Mouse (Mus musculus): ENCODE data around the gene Cwc25.
A peak's percentile ranks its signal among the peaks of the same experiment; 100 is the strongest.
"Not testable (repeated sequence)": the region's sequence is repeated elsewhere in the genome, so short reads cannot be mapped to it uniquely, and the experiment has no call there.

Cwc25 gene

DNA sequence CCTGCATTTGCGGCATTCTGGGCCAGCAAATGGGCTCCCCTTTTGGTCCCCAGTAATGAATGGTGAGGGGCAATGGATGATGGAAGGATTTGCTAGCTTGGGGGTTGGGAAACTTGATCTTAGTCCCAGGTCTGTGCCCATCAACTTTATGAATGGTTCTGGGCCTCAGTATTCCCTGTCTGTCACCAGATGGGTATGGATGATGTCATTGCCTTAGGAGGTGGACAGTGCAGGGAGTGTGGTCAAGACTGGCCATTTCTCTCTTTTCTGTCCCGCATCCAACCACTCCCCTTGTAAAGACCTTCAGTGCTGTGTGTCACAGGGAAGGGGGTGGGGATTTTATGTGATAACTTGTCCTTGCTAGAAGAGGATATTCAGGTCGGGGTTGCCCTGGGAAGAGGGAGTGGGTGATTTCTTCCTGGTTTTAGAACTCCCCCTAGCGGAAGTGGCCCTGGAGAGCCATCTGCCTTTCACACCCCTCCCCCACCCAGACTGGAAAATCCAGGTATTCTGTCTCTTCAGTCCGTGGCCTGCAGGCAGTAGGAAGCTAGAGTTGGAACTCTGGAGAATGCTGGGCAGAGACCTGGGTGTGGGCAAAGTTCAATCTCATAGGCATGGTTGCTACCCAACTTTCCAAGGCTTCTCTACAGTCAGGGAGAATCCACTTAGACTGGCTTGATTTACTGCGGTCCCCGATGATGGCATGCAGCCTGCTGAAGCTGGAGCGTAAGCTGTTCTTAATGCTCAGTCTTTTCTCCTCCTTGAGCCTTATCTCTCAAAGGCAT is 35.2 kb upstream of the Cwc25 start:
- DNase-seq (ENCODE audit: low read depth, low spot score), result no peak

DNA sequence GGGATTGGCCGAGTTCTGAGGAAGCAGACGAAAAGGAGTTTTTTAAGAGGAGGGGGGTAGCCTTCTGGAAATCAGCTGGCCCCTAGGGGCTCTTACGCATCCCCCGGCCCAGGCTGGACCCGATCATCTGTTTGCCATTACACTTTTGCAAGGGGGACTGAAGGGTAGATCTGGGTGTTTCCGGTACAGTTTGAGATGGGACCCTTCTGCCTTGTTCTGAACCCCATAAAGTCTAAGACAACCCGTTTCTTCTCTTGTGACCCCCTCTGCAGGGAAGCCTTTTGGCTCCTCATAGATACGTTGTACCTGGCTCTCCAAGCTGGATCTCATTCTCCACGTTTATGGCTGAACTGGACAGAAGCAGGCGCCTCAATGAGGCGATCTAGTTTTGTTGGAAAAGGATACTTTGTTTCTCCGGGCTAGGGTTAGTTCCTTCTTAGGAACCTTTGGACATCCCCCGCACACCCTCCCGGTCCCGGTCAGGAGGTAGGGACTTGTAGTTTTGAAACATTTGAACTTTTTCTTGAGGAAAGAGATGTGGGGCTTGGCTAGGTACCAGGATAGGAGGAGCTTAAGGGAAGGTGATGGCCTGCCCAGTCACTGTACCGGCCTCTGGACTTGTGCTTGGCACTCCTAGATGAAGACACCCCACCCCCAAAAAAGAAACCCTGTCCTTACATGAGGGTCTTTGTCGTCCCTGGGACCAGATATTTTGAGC is 34.5 kb upstream of the Cwc25 start:
- no peak for DNase-seq (ENCODE audit: low read depth, low spot score)

DNA sequence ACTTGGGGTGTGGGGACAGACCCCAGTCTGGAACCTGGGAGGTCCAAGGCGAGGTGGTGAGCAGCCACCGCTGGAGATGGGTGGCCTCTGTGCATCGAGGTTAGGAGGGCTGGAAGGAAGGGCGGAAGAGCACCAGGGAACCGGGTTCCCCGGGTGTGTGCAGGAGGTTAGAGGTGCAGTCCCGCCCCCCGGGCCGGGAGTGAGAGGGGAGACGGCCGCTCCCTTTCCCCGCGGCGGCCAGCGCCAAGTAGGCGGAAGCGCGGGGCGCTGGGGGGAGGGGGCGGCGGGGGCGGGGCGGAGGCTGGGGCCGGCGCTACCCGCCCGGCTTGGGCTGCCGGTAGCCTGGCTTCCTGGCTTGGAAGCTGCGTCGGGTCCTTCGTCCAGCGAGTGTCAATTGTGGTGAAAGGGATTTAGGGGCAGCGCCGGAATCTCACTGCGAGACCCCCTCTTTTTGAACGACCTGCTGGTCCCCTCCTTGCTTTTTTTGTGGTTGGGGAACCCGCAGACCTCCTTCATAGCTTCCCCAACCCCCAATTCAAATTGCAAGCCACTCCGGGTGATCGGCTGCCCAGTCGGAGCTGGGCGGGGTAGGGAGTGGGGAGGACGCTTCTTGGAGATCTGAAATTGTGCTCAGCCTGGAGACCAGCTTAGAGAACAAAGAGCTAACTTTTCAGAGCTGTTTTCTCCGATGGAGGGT is 33.8 kb upstream of the Cwc25 start:
- no peak for DNase-seq (ENCODE audit: low read depth, low spot score)

DNA sequence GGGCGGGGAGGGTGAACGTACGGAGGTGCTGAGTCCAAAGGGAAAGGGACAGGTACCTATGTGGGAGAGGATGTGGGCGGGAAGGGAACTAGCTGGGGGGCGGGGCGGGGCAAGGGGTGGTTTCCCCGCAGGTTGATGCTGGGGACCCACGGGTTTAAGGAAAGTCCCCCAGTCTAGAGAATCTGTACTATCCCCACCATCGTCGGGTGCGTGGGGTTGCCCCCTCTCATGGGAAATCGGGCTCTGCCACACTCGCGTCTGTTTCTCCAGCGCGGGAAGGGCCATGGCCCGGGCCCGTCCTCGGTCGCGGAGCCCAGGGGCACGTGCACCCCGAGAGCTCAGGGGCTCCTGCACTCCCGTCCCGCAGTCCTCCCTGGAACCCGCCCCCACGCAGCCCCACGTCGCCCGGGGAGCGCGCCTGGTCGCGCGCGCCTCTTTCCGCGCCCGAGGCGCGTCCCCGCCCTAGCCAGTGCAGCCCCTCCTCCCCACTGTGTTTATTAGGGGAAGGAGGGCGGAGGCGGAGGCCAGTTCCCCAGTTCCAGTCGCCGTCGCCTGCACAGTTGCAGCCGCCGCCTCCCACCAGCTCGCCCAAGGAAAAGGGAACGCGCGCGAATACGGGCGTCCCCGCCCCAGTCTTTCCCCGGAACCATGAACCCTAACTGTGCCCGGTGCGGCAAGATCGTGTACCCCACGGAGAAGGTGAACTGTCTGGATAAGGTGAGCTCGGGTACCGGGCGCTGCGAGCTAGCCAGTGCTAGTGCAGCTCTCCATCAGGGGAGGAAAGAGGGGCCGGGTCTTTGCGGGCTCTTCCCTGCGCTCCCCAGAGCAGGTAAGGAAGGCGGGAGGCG is 33.0 kb upstream of the Cwc25 start:
- no peak for DNase-seq (ENCODE audit: low read depth, low spot score)

DNA sequence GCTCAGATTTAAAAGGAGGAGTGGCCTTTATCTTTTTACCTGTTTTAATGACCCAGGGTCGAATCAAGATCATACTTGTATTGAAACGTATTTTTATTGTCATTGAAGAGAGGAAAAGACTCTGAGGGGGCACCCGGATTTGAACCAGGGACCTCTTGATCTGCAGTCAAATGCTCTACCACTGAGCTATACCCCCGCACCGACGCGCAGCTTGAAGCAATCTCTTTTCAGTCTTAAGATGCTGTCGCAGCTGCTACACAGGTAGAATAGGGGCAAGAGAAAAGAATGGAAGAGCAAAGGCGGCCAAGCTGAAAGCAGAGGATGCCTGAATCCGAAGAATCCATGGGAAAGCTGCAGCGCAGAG is 32.4 kb upstream of the Cwc25 start, which contains the start of gene Lasp1:
Gene Lasp1, plus strand, starts transcription at position 219 of the 364 bp plus-strand sequence.
- no peak for DNase-seq (ENCODE audit: low read depth, low spot score)

DNA sequence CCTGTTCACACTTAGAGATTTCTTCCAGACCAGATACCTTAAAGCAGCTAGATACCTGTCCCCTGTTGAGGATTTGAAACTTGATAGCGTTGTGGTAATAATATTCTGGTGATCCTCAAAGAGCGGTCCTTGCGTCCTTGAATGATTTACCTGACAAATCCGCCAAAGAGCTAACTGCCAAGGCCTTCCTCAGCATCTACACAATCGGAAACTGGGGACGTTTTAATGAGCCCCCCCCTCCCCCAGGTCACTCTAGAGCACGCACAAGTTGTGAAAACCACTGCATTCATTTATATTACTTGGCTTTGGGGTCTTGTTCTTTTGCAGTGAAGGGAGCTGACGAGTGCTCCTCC is 31.7 kb upstream of the Cwc25 start:
- DNase-seq (ENCODE audit: low read depth, low spot score), result no peak

DNA sequence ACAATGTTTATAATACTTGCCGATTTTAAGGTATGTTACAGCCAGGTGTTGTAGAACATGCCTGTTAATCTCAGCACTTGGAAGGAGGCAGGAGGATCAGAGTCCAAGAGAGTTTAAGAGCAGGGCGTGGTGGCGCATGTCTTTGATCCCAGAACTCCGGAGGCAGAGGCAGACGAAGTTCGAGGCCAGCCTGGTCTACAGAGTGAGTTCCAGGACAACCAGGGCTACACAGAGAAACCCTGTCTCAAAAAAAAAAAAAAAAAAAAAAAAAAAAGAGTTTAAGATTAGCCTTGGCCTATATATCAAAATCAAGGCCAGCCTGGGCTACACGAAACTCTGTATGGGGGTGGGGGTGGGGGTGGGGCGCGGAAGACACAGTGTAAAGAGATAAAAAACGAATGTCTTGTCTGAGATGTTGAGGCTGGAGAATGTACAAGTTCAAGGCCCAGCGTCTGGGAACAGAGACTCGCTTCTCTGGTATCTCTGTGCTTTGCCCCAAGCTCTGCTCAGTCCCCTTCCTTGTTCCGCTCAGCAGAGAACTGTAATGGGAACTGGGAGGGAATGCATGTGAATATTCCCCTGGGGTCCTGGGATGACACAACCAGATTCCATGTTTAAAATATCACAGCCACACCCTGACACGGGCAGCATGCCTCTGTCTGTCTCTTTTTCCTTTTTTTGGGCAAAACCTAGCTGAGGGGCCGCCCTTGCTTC is 31.2 kb upstream of the Cwc25 start:
- DNase-seq (ENCODE audit: low read depth, low spot score), result no peak

DNA sequence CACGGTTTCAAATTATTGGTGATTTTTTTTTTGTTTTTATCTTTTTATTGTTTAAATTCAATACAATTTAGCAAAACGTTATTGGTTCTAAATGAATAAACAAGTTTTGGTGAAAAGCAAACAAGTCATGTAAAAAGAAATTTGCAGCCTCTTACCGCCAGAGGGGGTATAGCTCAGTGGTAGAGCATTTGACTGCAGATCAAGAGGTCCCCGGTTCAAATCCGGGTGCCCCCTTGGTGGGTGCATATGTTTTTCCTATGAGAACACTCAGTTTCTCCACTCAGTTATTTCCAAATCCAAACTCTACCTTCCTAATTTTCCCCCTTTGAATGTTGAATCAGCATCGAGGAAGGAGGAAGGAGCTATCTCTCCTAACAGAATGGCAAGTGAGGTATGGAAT is 30.6 kb upstream of the Cwc25 start:
- DNase-seq (ENCODE audit: low read depth, low spot score), result no peak

DNA sequence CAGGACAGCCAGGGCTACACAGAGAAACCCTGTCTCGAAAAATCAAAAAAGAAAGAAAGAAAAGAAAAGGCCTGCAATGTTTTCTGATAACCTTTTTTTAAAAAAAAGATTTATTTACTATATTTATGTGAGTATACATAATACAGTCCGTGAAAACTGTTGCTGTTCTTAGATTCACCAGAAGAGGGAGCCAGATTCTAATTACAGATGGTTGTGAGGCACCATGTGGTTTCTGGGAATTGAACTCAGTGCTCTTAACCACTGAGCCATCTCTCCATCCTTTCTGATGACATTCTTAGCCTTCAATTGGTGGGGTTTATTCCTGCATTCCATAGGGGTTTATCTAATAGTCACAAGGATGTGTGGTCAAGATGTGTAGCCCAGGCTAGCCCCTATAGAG is 26.8 kb upstream of the Cwc25 start:
- DNase-seq (ENCODE audit: low read depth, low spot score), result peak; percentile 49

DNA sequence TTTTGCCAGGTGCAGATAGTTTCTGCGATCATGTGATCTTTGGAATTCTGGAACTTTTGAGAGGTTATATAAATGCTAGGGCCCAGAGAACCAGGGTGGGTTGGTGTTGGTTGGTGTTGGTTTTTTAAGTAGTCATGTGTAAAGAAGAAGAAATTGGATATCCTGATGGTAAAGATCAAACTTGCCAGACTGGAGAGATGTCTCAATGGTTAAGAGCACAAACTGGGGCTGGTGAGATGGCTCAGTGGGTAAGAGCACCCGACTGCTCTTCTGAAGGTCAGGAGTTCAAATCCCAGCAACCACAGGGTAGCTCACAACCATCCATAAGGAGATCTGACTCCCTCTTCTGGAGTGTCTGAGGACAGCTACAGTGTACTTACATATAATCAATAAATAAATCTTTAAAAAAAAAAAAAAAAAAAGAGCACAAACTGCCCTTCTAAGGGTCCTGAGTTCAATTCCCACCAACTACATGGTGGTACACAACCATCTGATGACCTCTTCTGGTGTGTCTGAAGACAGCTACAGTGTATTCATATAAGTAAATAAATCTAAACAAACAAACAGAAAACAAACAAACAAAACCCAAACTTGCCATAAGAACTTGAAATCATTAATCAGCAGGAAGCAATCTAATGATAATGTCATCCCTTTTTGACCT is 24.6 kb upstream of the Cwc25 start:
- not testable (repeated sequence) for DNase-seq (ENCODE audit: low read depth, low spot score)

DNA sequence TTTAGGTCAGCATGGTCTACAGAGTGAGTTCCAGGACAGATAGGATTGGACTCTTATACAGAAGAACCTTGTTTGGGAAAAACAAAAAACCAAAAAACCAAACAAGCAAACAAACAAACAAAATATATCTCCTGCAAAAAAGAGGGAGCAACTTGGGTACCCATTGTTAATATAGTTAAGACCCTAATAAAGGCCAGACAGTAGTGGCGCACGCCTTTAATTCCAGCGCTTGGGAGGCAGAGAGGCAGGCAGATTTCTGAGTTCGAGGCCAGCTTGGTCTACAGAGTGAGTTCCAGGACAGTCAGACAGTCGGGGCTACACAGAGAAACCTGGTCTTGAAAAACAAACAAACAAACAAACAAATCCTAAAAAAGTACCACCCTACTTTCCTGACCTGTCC is 23.4 kb upstream of the Cwc25 start:
- DNase-seq (ENCODE audit: low read depth, low spot score), result no peak

DNA sequence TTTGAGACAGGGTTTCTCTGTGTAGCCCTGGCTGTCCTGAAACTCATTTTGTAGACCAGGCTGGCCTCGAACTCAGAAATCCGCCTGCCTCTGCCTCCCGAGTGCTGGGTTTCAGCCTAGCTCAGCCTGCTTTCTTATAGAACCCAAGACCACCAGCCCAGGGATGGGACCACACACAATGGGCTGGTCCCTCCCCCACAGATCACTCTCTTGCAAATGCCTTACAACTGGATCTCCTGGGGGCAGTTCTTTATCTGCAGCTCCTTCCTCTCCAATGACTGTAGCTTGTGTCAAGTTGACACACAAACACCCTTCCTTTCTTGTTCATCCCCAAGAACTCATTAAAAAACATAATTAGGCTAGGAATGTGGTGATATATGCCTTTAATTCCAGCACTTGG is 21.6 kb upstream of the Cwc25 start:
- no peak for DNase-seq (ENCODE audit: low read depth, low spot score)

DNA sequence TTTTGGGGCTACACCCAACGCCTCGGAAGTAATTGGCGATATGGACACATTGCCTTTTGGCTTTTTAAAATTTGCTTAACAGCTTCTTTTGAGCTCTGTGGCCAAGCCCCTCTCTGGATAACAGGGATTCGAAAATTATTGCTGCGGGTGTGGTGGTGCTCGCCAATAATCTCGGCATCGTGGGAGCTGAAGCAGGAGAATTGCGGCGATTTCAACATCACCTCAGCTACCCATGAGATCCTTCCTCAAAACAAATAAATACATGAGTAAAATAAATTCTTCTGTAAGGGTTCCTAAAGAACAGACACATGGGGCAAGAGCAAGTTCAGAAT is 16.2 kb upstream of the Cwc25 start:
- DNase-seq (ENCODE audit: low read depth, low spot score), result no peak

DNA sequence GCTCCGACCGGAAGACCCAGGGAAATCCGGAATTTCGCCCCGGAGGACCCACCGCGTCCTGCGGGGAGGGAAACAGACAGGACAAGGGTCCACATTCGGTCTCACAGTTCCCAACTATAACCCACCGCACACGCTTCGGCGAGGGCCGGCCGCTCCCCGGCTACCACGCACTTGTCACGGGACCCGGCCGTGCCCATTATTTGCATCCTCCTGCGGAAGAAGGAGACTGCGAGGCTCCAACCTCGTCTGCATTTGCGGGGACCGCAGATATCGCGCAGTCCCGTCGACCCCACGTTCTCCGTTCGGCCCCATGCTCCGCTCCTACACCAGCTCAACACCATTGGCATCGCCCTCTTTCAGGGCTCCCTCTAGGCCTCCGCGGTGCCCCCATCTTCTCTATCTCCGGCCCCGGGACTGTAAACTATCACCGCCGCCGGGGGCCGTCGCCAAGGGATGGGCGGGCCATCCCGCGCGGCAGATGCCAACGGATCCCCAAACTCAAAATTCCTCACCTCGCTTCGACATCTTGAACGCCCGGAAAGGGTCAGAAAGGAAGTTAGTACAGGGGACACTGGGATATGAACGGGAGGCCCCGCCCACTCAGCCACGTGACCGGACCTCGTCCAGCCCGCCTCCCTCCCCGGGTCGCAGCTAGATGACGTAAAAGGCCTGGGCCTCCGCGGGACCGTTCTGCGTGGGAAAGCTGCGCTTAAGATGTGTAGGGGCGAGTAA is 15.6 kb upstream of the Cwc25 start, which contains the start of gene Rpl23:
Gene Rpl23, minus strand, starts transcription at position 606 of the 732 bp plus-strand sequence.
- peak; percentile 97 for DNase-seq (ENCODE audit: low read depth, low spot score)

DNA sequence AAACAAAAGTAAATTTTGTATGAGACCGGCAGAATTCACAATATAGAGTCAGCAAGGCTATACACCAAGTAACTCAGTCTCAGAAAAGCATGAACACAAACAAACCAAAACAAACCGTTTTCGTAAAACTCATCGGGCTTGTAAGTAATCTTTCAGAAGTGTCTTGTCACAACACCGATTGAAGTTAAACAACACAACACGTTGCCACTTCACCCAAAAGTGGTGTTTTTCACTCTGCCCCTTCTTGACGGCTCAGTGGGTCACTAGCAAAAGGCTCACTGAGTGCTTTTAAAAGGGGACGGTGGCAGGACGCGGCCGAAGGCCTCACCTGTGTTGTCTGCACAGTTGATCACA is 15.1 kb upstream of the Cwc25 start:
- DNase-seq (ENCODE audit: low read depth, low spot score), result no peak

DNA sequence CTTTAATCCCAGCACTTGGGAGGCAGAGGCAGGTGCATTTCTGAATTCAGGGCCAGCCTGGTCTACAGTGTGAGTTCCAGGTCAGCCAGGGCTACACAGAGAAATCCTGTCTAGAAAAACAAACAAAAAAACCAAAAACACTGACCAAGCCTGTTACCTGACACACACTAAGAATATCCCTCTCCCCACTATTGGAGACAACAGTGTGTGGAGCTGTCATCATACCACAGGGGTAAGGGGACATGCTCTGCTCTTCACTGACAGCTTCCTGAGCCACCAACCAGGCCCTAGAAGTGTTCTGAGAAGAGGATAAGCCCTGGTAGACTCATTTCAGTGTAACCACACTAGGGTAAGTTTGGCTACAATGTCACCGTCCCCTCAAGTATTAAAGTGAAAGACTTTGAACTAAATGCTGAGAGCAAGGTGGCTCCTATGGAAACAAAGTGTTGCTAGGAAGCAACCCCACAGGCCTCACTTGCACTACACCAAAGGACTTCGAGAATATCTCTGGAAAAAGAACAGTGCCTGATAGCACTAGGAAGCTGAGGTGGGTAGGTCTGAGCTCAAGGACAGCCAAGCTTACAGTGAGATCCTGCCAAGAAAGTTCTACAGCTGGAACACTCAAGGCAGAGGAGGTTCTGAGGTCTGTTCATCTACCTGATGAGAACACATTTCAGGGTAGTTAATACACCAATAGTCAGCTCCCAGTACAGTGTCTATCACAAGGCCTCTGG is 13.8 kb upstream of the Cwc25 start:
- DNase-seq (ENCODE audit: low read depth, low spot score), result no peak

DNA sequence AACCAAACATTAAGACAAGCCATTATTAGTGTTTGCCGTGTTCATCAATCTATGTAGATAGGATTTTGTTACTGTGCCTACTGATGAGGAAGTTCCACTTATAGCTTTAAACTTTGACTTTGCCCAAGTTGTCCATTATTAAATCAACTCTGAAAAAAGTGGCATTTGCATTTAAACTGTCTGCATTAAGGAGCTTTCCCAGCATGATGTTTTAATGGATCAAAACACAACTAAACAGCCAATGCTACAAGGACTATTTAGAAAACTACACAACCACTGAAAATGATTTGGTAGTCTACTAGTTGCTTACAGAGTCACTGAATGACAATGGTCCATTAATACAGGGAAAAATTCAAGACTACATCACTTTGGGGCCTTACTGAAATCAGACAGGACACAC is 12.6 kb upstream of the Cwc25 start:
- DNase-seq (ENCODE audit: low read depth, low spot score), result no peak

DNA sequence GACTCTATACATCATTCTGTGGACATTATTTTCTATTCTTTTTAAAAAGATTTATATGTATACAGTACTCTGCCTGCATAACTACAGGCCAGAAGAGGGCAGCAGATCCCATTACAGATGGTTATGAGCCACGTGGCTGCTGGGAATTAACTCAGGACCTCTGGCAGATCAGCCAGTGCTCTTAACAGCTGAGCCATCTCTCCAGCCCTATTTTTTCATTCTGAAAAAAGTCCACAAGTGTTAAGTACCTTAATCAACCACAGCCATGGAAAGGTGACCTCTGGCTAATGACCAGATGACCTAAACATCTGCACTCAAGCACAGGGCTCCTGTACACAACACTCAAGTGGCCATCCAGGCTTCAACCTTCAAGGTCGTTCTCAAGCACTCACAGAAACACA is 10.8 kb upstream of the Cwc25 start:
- DNase-seq (ENCODE audit: low read depth, low spot score), result no peak

DNA sequence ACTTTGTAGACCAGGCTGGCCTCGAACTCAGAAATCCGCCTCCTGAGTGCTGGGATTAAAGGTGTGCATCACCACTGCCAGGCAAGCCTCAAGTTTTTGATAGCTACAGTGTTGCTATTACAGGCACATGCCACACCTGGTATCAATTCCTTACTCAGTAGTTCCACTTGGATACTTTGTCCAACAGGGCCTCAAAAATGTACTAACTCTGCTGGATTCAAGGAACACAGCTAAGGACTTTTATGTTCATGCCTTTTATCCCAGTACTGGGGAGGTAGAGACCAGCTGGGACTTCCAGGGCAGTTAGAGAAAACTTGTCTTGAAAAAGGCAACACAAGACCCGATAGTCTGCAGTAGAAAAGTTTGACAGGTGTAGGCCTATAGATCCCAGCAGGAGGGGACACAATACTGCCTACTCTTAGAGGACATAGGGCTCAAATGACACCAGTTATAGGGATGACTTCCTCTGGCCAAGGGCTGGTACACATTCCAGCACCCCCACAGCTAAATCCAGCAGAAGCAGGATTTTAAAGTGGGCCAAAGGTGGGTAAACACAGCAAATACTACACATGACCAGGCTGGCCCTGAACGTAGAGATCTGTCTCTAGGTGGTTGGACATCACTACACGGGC is 10.3 kb upstream of the Cwc25 start:
- no peak for DNase-seq (ENCODE audit: low read depth, low spot score)

Measured in c-Kit-negative CD71-positive TER-119-positive erythroid progenitor cells, embryonic 14.5 days (primary cell).